Comparison of ENCODE assay signal across 19 mouse cellular contexts in the genomic region with DNA sequence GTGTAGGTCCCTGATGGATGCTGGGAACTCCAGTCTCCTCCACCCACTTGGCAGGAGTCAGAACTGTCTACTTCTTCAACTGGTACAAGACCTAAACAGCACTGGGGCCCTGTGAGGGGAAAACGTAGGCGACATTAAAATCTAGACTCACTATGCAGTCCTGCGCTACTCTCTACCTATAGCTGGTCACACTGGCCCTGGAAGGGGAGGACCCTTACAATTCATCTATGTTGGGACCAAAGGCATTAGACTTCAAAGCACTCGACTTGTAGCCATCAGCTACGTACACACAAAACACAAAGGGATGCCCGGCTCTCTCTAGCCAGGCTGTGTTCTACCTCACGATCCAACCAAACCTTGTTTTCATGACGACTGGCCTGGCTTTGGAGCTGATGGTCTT.
DNase-seq lines count a peak whose midpoint lies in the region; ATAC-seq and TF ChIP-seq lines count a peak whose summit lies in the region.
"Had no signal": no experiment of that assay in that cellular context is flagged by ENCODE, and none has a peak within 500 bp of the region (broad histone marks: within the 10 kb centered on the region; RNA-seq: fewer than 3 reads in every experiment).

No protein-coding gene starts in this region.

- 84% methylated on average over 8 of the region's 8 CpGs for WGBS in embryonic facial prominence, embryonic 13.5 days
- 87% methylated on average over 8 of the region's 8 CpGs for WGBS in embryonic facial prominence, embryonic 10.5 days
- 77% methylated on average over 8 of the region's 8 CpGs for WGBS in hindbrain, embryonic 13.5 days
- WGBS in hindbrain, postnatal 0 days: 64% methylated on average over 8 of the region's 8 CpGs
- WGBS in midbrain, embryonic 14.5 days: 61% methylated on average over 8 of the region's 8 CpGs
- 73% methylated on average over 8 of the region's 8 CpGs for WGBS in midbrain, postnatal 0 days
- WGBS in liver, embryonic 11.5 days: 83% methylated on average over 8 of the region's 8 CpGs

- H3K27me3 ChIP-seq in embryonic facial prominence, embryonic 13.5 days: no peaks in the 10 kb centered on the region
- H3K27me3 ChIP-seq in embryonic facial prominence, embryonic 10.5 days (replicated peaks; ENCODE audit: low read depth, poor library complexity, severe bottlenecking): no peaks in the 10 kb centered on the region
- H3K27me3 ChIP-seq in hindbrain, embryonic 13.5 days: no peaks in the 10 kb centered on the region
- no peaks in the 10 kb centered on the region for H3K27me3 ChIP-seq in hindbrain, postnatal 0 days (ENCODE audit: insufficient read depth, low read length)
- H3K27me3 ChIP-seq in midbrain, embryonic 14.5 days (ENCODE audit: control insufficient read depth, insufficient read depth, low read length): no peaks in the 10 kb centered on the region
- H3K27me3 ChIP-seq in midbrain, postnatal 0 days (ENCODE audit: insufficient read depth, low read length): no peaks in the 10 kb centered on the region
- H3K27me3 ChIP-seq in liver, embryonic 11.5 days (replicated peaks; ENCODE audit: control insufficient read depth, insufficient read depth, low read length): no peaks in the 10 kb centered on the region; the same call in 1 of the 2 replicates
- H3K27me3 ChIP-seq: heart, embryonic 12.5 days; stomach, embryonic 15.5 days had no signal

- H3K4me1 ChIP-seq in embryonic facial prominence, embryonic 13.5 days: peaks cover 30% of the 10 kb centered on the region
- 0 out of 2 replicates have a peak, but pooled peaks cover 4% of the 10 kb centered on the region for H3K4me1 ChIP-seq in embryonic facial prominence, embryonic 10.5 days
- H3K4me1 ChIP-seq in hindbrain, embryonic 13.5 days (replicated peaks): peaks cover 27% of the 10 kb centered on the region
- 0 out of 2 replicates have a peak, but pooled peaks cover 8% of the 10 kb centered on the region for H3K4me1 ChIP-seq in hindbrain, postnatal 0 days (ENCODE audit: insufficient read depth, low read length)
- H3K4me1 ChIP-seq in midbrain, embryonic 14.5 days (ENCODE audit: control insufficient read depth, insufficient read depth, low read length): 0 out of 2 replicates have a peak, but pooled peaks cover 3% of the 10 kb centered on the region
- no peaks in the 10 kb centered on the region for H3K4me1 ChIP-seq in midbrain, postnatal 0 days (ENCODE audit: insufficient read depth, low read length)
- H3K4me1 ChIP-seq in liver, embryonic 11.5 days (replicated peaks; ENCODE audit: control insufficient read depth, insufficient read depth, low read length): no peaks in the 10 kb centered on the region
- H3K4me1 ChIP-seq: heart, embryonic 12.5 days had no signal

- H3K9ac ChIP-seq in embryonic facial prominence, embryonic 13.5 days: 0 out of 2 replicates have a peak overlapping the region, but pooled peaks have one; percentile 32
- H3K9ac ChIP-seq in hindbrain, embryonic 13.5 days: no peak overlapping the region
- no peak overlapping the region for H3K9ac ChIP-seq in hindbrain, postnatal 0 days (replicated peaks; ENCODE audit: low read length)
- H3K9ac ChIP-seq in midbrain, embryonic 14.5 days (replicated peaks; ENCODE audit: low read length): no peak overlapping the region
- H3K9ac ChIP-seq in midbrain, postnatal 0 days (replicated peaks; ENCODE audit: low read length, poor library complexity, severe bottlenecking): no peak overlapping the region
- no peak overlapping the region for H3K9ac ChIP-seq in liver, embryonic 11.5 days (ENCODE audit: low read depth, low read length)
- H3K9ac ChIP-seq: heart, embryonic 12.5 days; stomach, embryonic 15.5 days had no signal

- no peaks in the 10 kb centered on the region for H3K9me3 ChIP-seq in embryonic facial prominence, embryonic 13.5 days
- no peaks in the 10 kb centered on the region for H3K9me3 ChIP-seq in embryonic facial prominence, embryonic 10.5 days
- H3K9me3 ChIP-seq in hindbrain, embryonic 13.5 days: no peaks in the 10 kb centered on the region
- no peaks in the 10 kb centered on the region for H3K9me3 ChIP-seq in hindbrain, postnatal 0 days (ENCODE audit: low read length)
- H3K9me3 ChIP-seq in midbrain, embryonic 14.5 days (ENCODE audit: control insufficient read depth, low read length): no peaks in the 10 kb centered on the region
- H3K9me3 ChIP-seq in midbrain, postnatal 0 days (ENCODE audit: low read length): no peaks in the 10 kb centered on the region
- H3K9me3 ChIP-seq in liver, embryonic 11.5 days (ENCODE audit: control insufficient read depth, low read length): no peaks in the 10 kb centered on the region
- H3K9me3 ChIP-seq: heart, embryonic 12.5 days; stomach, embryonic 15.5 days had no signal

- ATAC-seq in embryonic facial prominence, embryonic 13.5 days (ENCODE audit: insufficient number of reproducible peaks, insufficient read depth, low FRiP score, low TSS enrichment, low read depth): no peak
- ATAC-seq in hindbrain, embryonic 13.5 days (ENCODE audit: low FRiP score): no peak
- no peak for ATAC-seq in hindbrain, postnatal 0 days
- 0 out of 2 replicates have a peak, but pooled peaks have one; percentile 6 for ATAC-seq in midbrain, embryonic 14.5 days (ENCODE audit: low FRiP score, low TSS enrichment)
- ATAC-seq in midbrain, postnatal 0 days (ENCODE audit: low FRiP score): no peak
- no peak; the same call in 1 of the 2 replicates for ATAC-seq in liver, embryonic 11.5 days (replicated peaks; ENCODE audit: low FRiP score)

- no peak overlapping the region for H3K4me3 ChIP-seq in embryonic facial prominence, embryonic 13.5 days
- no peak overlapping the region for H3K4me3 ChIP-seq in embryonic facial prominence, embryonic 10.5 days
- no peak overlapping the region for H3K4me3 ChIP-seq in hindbrain, embryonic 13.5 days
- H3K4me3 ChIP-seq in hindbrain, postnatal 0 days (ENCODE audit: low read length): no peak overlapping the region
- no peak overlapping the region for H3K4me3 ChIP-seq in midbrain, embryonic 14.5 days (replicated peaks; ENCODE audit: low read depth, low read length)
- no peak overlapping the region for H3K4me3 ChIP-seq in midbrain, postnatal 0 days (ENCODE audit: low read depth, low read length)
- no peak overlapping the region for H3K4me3 ChIP-seq in liver, embryonic 11.5 days (ENCODE audit: low read depth, low read length)
- H3K4me3 ChIP-seq: heart, embryonic 12.5 days; stomach, embryonic 15.5 days had no signal

- DNase-seq in embryonic facial prominence, embryonic 10.5 days (ENCODE audit: low spot score): no peak
- no peak for DNase-seq in hindbrain, postnatal 0 days (ENCODE audit: low spot score)
- DNase-seq in midbrain, embryonic 14.5 days: no peak
- DNase-seq in midbrain, postnatal 0 days (ENCODE audit: low spot score): no peak
- DNase-seq in liver, embryonic 11.5 days (ENCODE audit: low spot score): no peak
- DNase-seq: adrenal gland, postnatal 25 days; B cell, adult 2 months; embryo, embryonic 11 days; kidney, adult 18-20 months; lung, adult 18-20 months; retina, postnatal 1 day; thymus, adult 18-20 months; thymus, postnatal 4 days had no signal

- no peak overlapping the region for H3K4me2 ChIP-seq in embryonic facial prominence, embryonic 13.5 days
- H3K4me2 ChIP-seq in hindbrain, embryonic 13.5 days: no peak overlapping the region
- no peak overlapping the region for H3K4me2 ChIP-seq in hindbrain, postnatal 0 days (ENCODE audit: low read depth, low read length)
- H3K4me2 ChIP-seq in midbrain, embryonic 14.5 days (ENCODE audit: low read length): no peak overlapping the region
- H3K4me2 ChIP-seq in midbrain, postnatal 0 days (ENCODE audit: low read depth, low read length, poor library complexity, severe bottlenecking): no peak overlapping the region
- no peak overlapping the region for H3K4me2 ChIP-seq in liver, embryonic 11.5 days
- H3K4me2 ChIP-seq: heart, embryonic 12.5 days; stomach, embryonic 15.5 days had no signal

- peaks cover 74% of the 10 kb centered on the region for H3K36me3 ChIP-seq in embryonic facial prominence, embryonic 13.5 days
- peaks cover 70% of the 10 kb centered on the region for H3K36me3 ChIP-seq in embryonic facial prominence, embryonic 10.5 days (replicated peaks)
- peaks cover 13% of the 10 kb centered on the region for H3K36me3 ChIP-seq in hindbrain, embryonic 13.5 days
- peaks cover 29% of the 10 kb centered on the region for H3K36me3 ChIP-seq in hindbrain, postnatal 0 days (ENCODE audit: insufficient read depth, low read length)
- peaks cover 33% of the 10 kb centered on the region for H3K36me3 ChIP-seq in midbrain, embryonic 14.5 days (ENCODE audit: control insufficient read depth, insufficient read depth, low read length)
- no peaks in the 10 kb centered on the region; the same call in 1 of the 2 replicates for H3K36me3 ChIP-seq in midbrain, postnatal 0 days (ENCODE audit: insufficient read depth, low read length)
- no peaks in the 10 kb centered on the region for H3K36me3 ChIP-seq in liver, embryonic 11.5 days (ENCODE audit: control insufficient read depth, insufficient read depth, low read length)

- TF ChIP-seq CTCF in hindbrain, postnatal 0 days (IDR thresholded peaks at IDR 0.05; ENCODE audit: low read depth): no peak
- TF ChIP-seq CTCF in midbrain, postnatal 0 days (IDR thresholded peaks at IDR 0.05): no peak

- peak overlapping the region; percentile 41 for H3K27ac ChIP-seq in embryonic facial prominence, embryonic 13.5 days
- H3K27ac ChIP-seq in embryonic facial prominence, embryonic 10.5 days (replicated peaks): no peak overlapping the region
- peak overlapping the region; percentile 25; the same call in 1 of the 2 replicates for H3K27ac ChIP-seq in hindbrain, embryonic 13.5 days
- no peak overlapping the region for H3K27ac ChIP-seq in hindbrain, postnatal 0 days
- H3K27ac ChIP-seq in midbrain, embryonic 14.5 days (replicated peaks; ENCODE audit: low read depth, low read length): no peak overlapping the region
- no peak overlapping the region for H3K27ac ChIP-seq in midbrain, postnatal 0 days (ENCODE audit: low read depth, low read length)
- H3K27ac ChIP-seq in liver, embryonic 11.5 days (ENCODE audit: low read depth, low read length): no peak overlapping the region
- H3K27ac ChIP-seq: kidney, postnatal 0 days; macrophage; stomach, embryonic 15.5 days had no signal

Comparison
In these comparisons a context has a peak if more than half of its experiments do, and no peak if none do; other contexts are left out.
1. H3K27ac ChIP-seq: peak in embryonic facial prominence, embryonic 13.5 days (single experiment) and hindbrain, embryonic 13.5 days (single experiment); none in embryonic facial prominence, embryonic 10.5 days (single experiment), hindbrain, postnatal 0 days (single experiment), midbrain, embryonic 14.5 days (single experiment), midbrain, postnatal 0 days (single experiment) and liver, embryonic 11.5 days (single experiment).